Mouse (Mus musculus): ENCODE measurements around the gene Mrs2.
"Not testable (repeated sequence)": the region's sequence is repeated elsewhere in the genome, so short reads cannot be mapped to it uniquely, and the experiment has no call there.

Gene Mrs2

GRCm38 (mm10) chr13:24977820-24978342 is 42.3 kb downstream of the Mrs2 start:
- DNase-seq (ENCODE audit: low read depth), result peak; percentile 66

- DNase-seq (ENCODE audit: low read depth), result no peak
Measured at GRCm38 (mm10) chr13:24976384-24976783, 43.8 kb downstream of the Mrs2 start.

GRCm38 (mm10) chr13:24971776-24972175 is 48.4 kb downstream of the Mrs2 start:
- DNase-seq (ENCODE audit: low read depth), result not testable (repeated sequence)

- no peak for DNase-seq (ENCODE audit: low read depth)
Measured at GRCm38 (mm10) chr13:24965846-24966201, 54.4 kb downstream of the Mrs2 start.

GRCm38 (mm10) chr13:24965130-24965845 is 54.9 kb downstream of the Mrs2 start:
- no peak for DNase-seq (ENCODE audit: low read depth)

- DNase-seq (ENCODE audit: low read depth), result no peak
Measured at GRCm38 (mm10) chr13:24962119-24962518, 58.1 kb downstream of the Mrs2 start.

GRCm38 (mm10) chr13:24960084-24960483 is 60.1 kb downstream of the Mrs2 start:
- DNase-seq (ENCODE audit: low read depth), result no peak

- DNase-seq (ENCODE audit: low read depth), result no peak
Measured at GRCm38 (mm10) chr13:24958671-24959070, 61.5 kb downstream of the Mrs2 start.

GRCm38 (mm10) chr13:24955500-24955899 is 64.7 kb downstream of the Mrs2 start:
- no peak for DNase-seq (ENCODE audit: low read depth)

- no peak for DNase-seq (ENCODE audit: low read depth)
Measured at GRCm38 (mm10) chr13:24955091-24955490, 65.1 kb downstream of the Mrs2 start.

GRCm38 (mm10) chr13:24952659-24953058 is 67.5 kb downstream of the Mrs2 start:
- DNase-seq (ENCODE audit: low read depth), result no peak

GRCm38 (mm10) chr13:24948870-24949269 is 71.3 kb downstream of the Mrs2 start:
- DNase-seq (ENCODE audit: low read depth), result peak; percentile 36

- DNase-seq (ENCODE audit: low read depth), result no peak
Measured at GRCm38 (mm10) chr13:24947158-24947557, 73.0 kb downstream of the Mrs2 start.

GRCm38 (mm10) chr13:24945567-24945966 is 74.6 kb downstream of the Mrs2 start:
- DNase-seq (ENCODE audit: low read depth), result peak; percentile 45

- no peak for DNase-seq (ENCODE audit: low read depth)
Measured at GRCm38 (mm10) chr13:24943303-24943702, 76.9 kb downstream of the Mrs2 start.

GRCm38 (mm10) chr13:24942512-24943282 is 77.5 kb downstream of the Mrs2 start, which contains the start of gene Gpld1:
TSS of gene Gpld1 (plus strand) at chr13:24943152.
- peak; percentile 18 for DNase-seq (ENCODE audit: low read depth)

GRCm38 (mm10) chr13:24939472-24939871 is 80.7 kb downstream of the Mrs2 start:
- DNase-seq (ENCODE audit: low read depth), result no peak

GRCm38 (mm10) chr13:24938683-24939082 is 81.5 kb downstream of the Mrs2 start:
- peak; percentile 72 for DNase-seq (ENCODE audit: low read depth)

- DNase-seq (ENCODE audit: low read depth), result no peak
Measured at GRCm38 (mm10) chr13:24937839-24938166, 82.4 kb downstream of the Mrs2 start.

Measured in NIH3T3 (cell line).